Mouse (Mus musculus): ENCODE measurements around the gene Mepe. TPM values are rescaled to one million over a fixed set of nuclear protein-coding genes. Genes with fewer than 3 reads are reported as not detected.
A peak's percentile ranks its signal among the peaks of the same experiment; 100 is the strongest.

The Mepe gene
- polyA plus RNA-seq, 1 experiment from 2014 or later, result not detected

DNA sequence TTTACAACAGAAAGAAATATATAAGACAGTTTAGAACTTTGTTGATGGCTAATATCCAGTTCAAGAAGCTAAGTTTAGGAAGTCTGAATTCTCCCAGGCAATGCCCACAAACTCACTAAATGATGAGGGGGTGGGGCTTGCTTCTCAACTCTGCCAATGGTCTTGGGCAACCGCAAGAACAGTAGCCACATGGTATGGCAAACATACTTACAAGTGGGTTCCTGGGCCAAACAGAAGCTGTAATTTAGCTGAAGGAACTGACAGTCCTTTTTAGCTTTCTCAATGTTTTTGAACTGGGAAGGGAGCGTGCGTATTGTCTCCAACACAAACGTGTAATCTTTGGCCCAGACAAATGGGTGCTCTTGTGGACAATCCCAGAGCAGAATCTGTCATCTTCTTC lies 46.2 kb downstream of the Mepe start:
- Histone ChIP-seq H3K4me1 (ENCODE audit: control insufficient read depth, insufficient read depth, low read length) (peaks cover 14% of the 10 kb centered on the region), H3K27me3 (ENCODE audit: control insufficient read depth, insufficient read depth, low read length) (no peaks in the 10 kb centered on the region), H3K27ac (ENCODE audit: low read length) (no peak overlapping the region), H3K9me3 (replicated peaks; ENCODE audit: control insufficient read depth, low read length) (no peaks in the 10 kb centered on the region), H3K36me3 (ENCODE audit: control insufficient read depth, insufficient read depth, low read length) (no peaks in the 10 kb centered on the region), H3K4me2 (ENCODE audit: low read depth, low read length) (no peak overlapping the region), H3K4me3 (replicated peaks; ENCODE audit: low read length) (no peak overlapping the region), H3K9ac (ENCODE audit: low read length) (no peak overlapping the region)
- WGBS, result 83% methylated on average over 4 of the region's 4 CpGs
- no peak for ATAC-seq (ENCODE audit: insufficient read depth, low FRiP score)

- Histone ChIP-seq H3K27ac (ENCODE audit: low read length) (no peak overlapping the region), H3K9ac (ENCODE audit: low read length) (no peak overlapping the region), H3K4me2 (ENCODE audit: low read depth, low read length) (no peak overlapping the region), H3K36me3 (ENCODE audit: control insufficient read depth, insufficient read depth, low read length) (no peaks in the 10 kb centered on the region), H3K9me3 (replicated peaks; ENCODE audit: control insufficient read depth, low read length) (no peaks in the 10 kb centered on the region), H3K4me1 (ENCODE audit: control insufficient read depth, insufficient read depth, low read length) (peaks cover 14% of the 10 kb centered on the region), H3K27me3 (ENCODE audit: control insufficient read depth, insufficient read depth, low read length) (no peaks in the 10 kb centered on the region), H3K4me3 (replicated peaks; ENCODE audit: low read length) (no peak overlapping the region)
- ATAC-seq (ENCODE audit: insufficient read depth, low FRiP score), result peak; percentile 56; the same call in 1 of the 2 replicates
- WGBS, result 72% methylated on average over 4 of the region's 4 CpGs
Observed at GRCm38 (mm10) chr5:104373648-104374307, 48.6 kb downstream of the Mepe start.

GRCm38 (mm10) chr5:104374308-104374660 lies 49.2 kb downstream of the Mepe start:
- ATAC-seq (ENCODE audit: insufficient read depth, low FRiP score), result peak; percentile 82; the same call in 1 of the 2 replicates
- no peak overlapping the region for H3K9ac ChIP-seq (ENCODE audit: low read length)
- no peak overlapping the region for H3K4me3 ChIP-seq (replicated peaks; ENCODE audit: low read length)
- H3K36me3 ChIP-seq (ENCODE audit: control insufficient read depth, insufficient read depth, low read length), result no peaks in the 10 kb centered on the region
- H3K9me3 ChIP-seq (replicated peaks; ENCODE audit: control insufficient read depth, low read length), result no peaks in the 10 kb centered on the region
- H3K4me1 ChIP-seq (ENCODE audit: control insufficient read depth, insufficient read depth, low read length), result peaks cover 14% of the 10 kb centered on the region
- WGBS, result 30% methylated on average over 6 of the region's 6 CpGs
- no peaks in the 10 kb centered on the region for H3K27me3 ChIP-seq (ENCODE audit: control insufficient read depth, insufficient read depth, low read length)
- no peak overlapping the region for H3K4me2 ChIP-seq (ENCODE audit: low read depth, low read length)
- 0 out of 2 replicates have a peak overlapping the region, but pooled peaks have one; percentile 37 for H3K27ac ChIP-seq (ENCODE audit: low read length)

GRCm38 (mm10) chr5:104375132-104375531 lies 50.0 kb downstream of the Mepe start:
- ATAC-seq (ENCODE audit: insufficient read depth, low FRiP score), result no peak
- Histone ChIP-seq H3K9me3 (replicated peaks; ENCODE audit: control insufficient read depth, low read length) (no peaks in the 10 kb centered on the region), H3K4me2 (ENCODE audit: low read depth, low read length) (no peak overlapping the region), H3K27me3 (ENCODE audit: control insufficient read depth, insufficient read depth, low read length) (no peaks in the 10 kb centered on the region), H3K4me3 (replicated peaks; ENCODE audit: low read length) (no peak overlapping the region), H3K4me1 (ENCODE audit: control insufficient read depth, insufficient read depth, low read length) (peaks cover 14% of the 10 kb centered on the region), H3K9ac (ENCODE audit: low read length) (no peak overlapping the region), H3K27ac (ENCODE audit: low read length) (peak overlapping the region; percentile 37; the same call in 1 of the 2 replicates), H3K36me3 (ENCODE audit: control insufficient read depth, insufficient read depth, low read length) (no peaks in the 10 kb centered on the region)
- 68% methylated on average over 2 of the region's 2 CpGs for WGBS

- no peak overlapping the region for H3K4me2 ChIP-seq (ENCODE audit: low read depth, low read length)
- no peaks in the 10 kb centered on the region for H3K36me3 ChIP-seq (ENCODE audit: control insufficient read depth, insufficient read depth, low read length)
- H3K4me3 ChIP-seq (replicated peaks; ENCODE audit: low read length), result no peak overlapping the region
- 85% methylated on average over 1 of the region's 1 CpGs for WGBS
- H3K4me1 ChIP-seq (ENCODE audit: control insufficient read depth, insufficient read depth, low read length), result peaks cover 14% of the 10 kb centered on the region
- H3K9me3 ChIP-seq (replicated peaks; ENCODE audit: control insufficient read depth, low read length), result no peaks in the 10 kb centered on the region
- no peak for ATAC-seq (ENCODE audit: insufficient read depth, low FRiP score)
- H3K27me3 ChIP-seq (ENCODE audit: control insufficient read depth, insufficient read depth, low read length), result no peaks in the 10 kb centered on the region
- H3K9ac ChIP-seq (ENCODE audit: low read length), result no peak overlapping the region
- no peak overlapping the region for H3K27ac ChIP-seq (ENCODE audit: low read length)
Observed at GRCm38 (mm10) chr5:104376890-104377289, 51.8 kb downstream of the Mepe start.

GRCm38 (mm10) chr5:104380574-104380973 lies 55.4 kb downstream of the Mepe start:
- Histone ChIP-seq H3K4me3 (replicated peaks; ENCODE audit: low read length) (no peak overlapping the region), H3K36me3 (ENCODE audit: control insufficient read depth, insufficient read depth, low read length) (no peaks in the 10 kb centered on the region), H3K27ac (ENCODE audit: low read length) (no peak overlapping the region), H3K4me1 (ENCODE audit: control insufficient read depth, insufficient read depth, low read length) (no peaks in the 10 kb centered on the region), H3K4me2 (ENCODE audit: low read depth, low read length) (no peak overlapping the region), H3K9me3 (replicated peaks; ENCODE audit: control insufficient read depth, low read length) (no peaks in the 10 kb centered on the region), H3K9ac (ENCODE audit: low read length) (no peak overlapping the region), H3K27me3 (ENCODE audit: control insufficient read depth, insufficient read depth, low read length) (no peaks in the 10 kb centered on the region)
- WGBS, result 74% methylated on average over 1 of the region's 1 CpGs
- ATAC-seq (ENCODE audit: insufficient read depth, low FRiP score), result no peak

- 79% methylated on average over 3 of the region's 7 CpGs for WGBS
- no peak for ATAC-seq (ENCODE audit: insufficient read depth, low FRiP score)
- no peaks in the 10 kb centered on the region for H3K4me1 ChIP-seq (ENCODE audit: control insufficient read depth, insufficient read depth, low read length)
- no peak overlapping the region for H3K4me2 ChIP-seq (ENCODE audit: low read depth, low read length)
- no peak overlapping the region for H3K27ac ChIP-seq (ENCODE audit: low read length)
- no peaks in the 10 kb centered on the region for H3K9me3 ChIP-seq (replicated peaks; ENCODE audit: control insufficient read depth, low read length)
- no peaks in the 10 kb centered on the region for H3K27me3 ChIP-seq (ENCODE audit: control insufficient read depth, insufficient read depth, low read length)
- no peak overlapping the region for H3K9ac ChIP-seq (ENCODE audit: low read length)
- no peak overlapping the region for H3K4me3 ChIP-seq (replicated peaks; ENCODE audit: low read length)
- no peaks in the 10 kb centered on the region for H3K36me3 ChIP-seq (ENCODE audit: control insufficient read depth, insufficient read depth, low read length)
Observed at GRCm38 (mm10) chr5:104381671-104382070, 56.5 kb downstream of the Mepe start.

DNA sequence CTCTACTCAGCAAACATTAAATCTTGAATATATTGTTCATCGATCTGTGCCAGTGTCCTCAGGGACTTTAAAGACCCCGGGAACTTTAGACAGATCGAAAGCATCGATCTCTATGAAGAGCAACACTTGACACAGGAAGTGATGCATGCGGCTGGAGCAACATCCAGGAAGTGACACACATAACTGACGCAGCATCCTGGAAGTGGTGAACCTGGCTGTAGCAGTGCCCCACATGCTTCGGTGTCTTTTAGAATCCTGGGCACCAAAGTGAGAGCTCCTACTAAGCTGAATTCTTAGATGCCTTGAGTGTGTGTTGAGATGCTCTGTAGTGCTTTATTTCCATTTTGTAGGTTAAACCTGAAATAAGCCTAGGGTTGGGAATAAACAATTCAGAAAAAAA lies 59.4 kb downstream of the Mepe start:
- H3K4me2 ChIP-seq (ENCODE audit: low read depth, low read length), result no peak overlapping the region
- H3K4me1 ChIP-seq (ENCODE audit: control insufficient read depth, insufficient read depth, low read length), result 0 out of 2 replicates have a peak, but pooled peaks cover 4% of the 10 kb centered on the region
- no peak overlapping the region for H3K9ac ChIP-seq (ENCODE audit: low read length)
- H3K27ac ChIP-seq (ENCODE audit: low read length), result no peak overlapping the region
- ATAC-seq (ENCODE audit: insufficient read depth, low FRiP score), result no peak
- H3K4me3 ChIP-seq (replicated peaks; ENCODE audit: low read length), result no peak overlapping the region
- H3K27me3 ChIP-seq (ENCODE audit: control insufficient read depth, insufficient read depth, low read length), result no peaks in the 10 kb centered on the region
- H3K9me3 ChIP-seq (replicated peaks; ENCODE audit: control insufficient read depth, low read length), result no peaks in the 10 kb centered on the region
- WGBS, result 88% methylated on average over 7 of the region's 7 CpGs
- no peaks in the 10 kb centered on the region for H3K36me3 ChIP-seq (ENCODE audit: control insufficient read depth, insufficient read depth, low read length)

- no peak overlapping the region for H3K9ac ChIP-seq (ENCODE audit: low read length)
- no peak for ATAC-seq (ENCODE audit: insufficient read depth, low FRiP score)
- no peak overlapping the region for H3K4me3 ChIP-seq (replicated peaks; ENCODE audit: low read length)
- H3K27me3 ChIP-seq (ENCODE audit: control insufficient read depth, insufficient read depth, low read length), result no peaks in the 10 kb centered on the region
- no peak overlapping the region for H3K27ac ChIP-seq (ENCODE audit: low read length)
- 0 out of 2 replicates have a peak, but pooled peaks cover 4% of the 10 kb centered on the region for H3K4me1 ChIP-seq (ENCODE audit: control insufficient read depth, insufficient read depth, low read length)
- no peaks in the 10 kb centered on the region for H3K9me3 ChIP-seq (replicated peaks; ENCODE audit: control insufficient read depth, low read length)
- no peaks in the 10 kb centered on the region for H3K36me3 ChIP-seq (ENCODE audit: control insufficient read depth, insufficient read depth, low read length)
- WGBS, result 92% methylated on average over 16 of the region's 16 CpGs
- H3K4me2 ChIP-seq (ENCODE audit: low read depth, low read length), result no peak overlapping the region
Observed at GRCm38 (mm10) chr5:104385521-104385920, 60.4 kb downstream of the Mepe start.
